Mouse (Mus musculus) G1E (cell line): ENCODE measurements around the gene Kif1c.

Experiments
- CTCF ChIP-seq: IDR thresholded peaks from 2 replicates; pipeline ENCODE4 v1.5.1; 2012; ENCODE audit warnings: low read depth, low read length, inconsistent platforms, mixed read lengths
- POLR2AphosphoS5 ChIP-seq: IDR thresholded peaks from 2 replicates; pipeline ENCODE4 v1.6.1; 2012; ENCODE audit warnings: low read depth, low read length, inconsistent platforms; ENCODE audit not compliant: insufficient replicate concordance

GRCm38 (mm10) chr11:70765776-70766445 is 65.6 kb downstream of the Kif1c start:
- TF ChIP-seq POLR2AphosphoS5: no peak
- TF ChIP-seq CTCF: no peak
